Mouse (Mus musculus): ENCODE results near the gene Atm.

The Atm gene

DNA sequence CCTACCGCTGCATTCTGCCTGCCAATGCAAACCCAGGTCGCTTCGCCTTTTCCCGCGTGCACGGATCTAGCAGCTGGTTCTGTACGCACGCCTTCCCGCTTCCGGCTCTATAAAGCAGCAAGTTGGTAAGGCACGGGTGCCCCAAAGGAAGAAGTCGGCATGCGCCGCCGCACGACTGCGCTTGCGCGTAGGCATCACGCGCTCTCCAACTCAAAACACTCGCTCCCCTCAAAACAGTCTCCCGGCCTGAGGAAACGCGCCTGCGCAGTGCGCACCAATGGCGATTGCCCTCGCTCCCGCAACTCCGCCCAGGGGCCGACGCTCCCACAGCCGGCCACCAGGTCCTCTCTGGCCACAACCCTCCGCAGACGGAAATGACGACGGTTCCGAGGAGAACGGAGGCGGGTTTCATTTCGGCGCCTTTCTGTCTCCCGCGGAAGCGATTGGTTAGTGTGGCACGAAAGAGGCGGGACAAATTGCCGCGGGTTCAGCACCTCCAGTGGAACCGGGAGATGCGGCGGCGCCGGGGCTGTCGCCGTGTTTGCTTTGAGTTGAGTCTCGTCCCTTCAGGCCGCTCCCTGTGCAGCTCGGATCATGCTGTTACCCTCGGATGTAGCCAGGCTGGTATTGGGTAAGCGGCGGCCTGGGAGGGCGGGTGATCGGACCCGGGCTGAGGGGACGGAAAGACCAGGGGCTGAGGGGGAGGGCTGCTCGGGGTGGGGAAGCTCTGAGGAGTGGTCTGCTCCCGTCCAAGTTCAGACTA lies at the start of gene Atm, which contains the start of gene Npat:
TSS of gene Atm (minus strand) at position 183 of the 763 bp plus-strand sequence.
TSS of gene Npat (plus strand) at position 490 of the 763 bp plus-strand sequence.
- DNase-seq (ENCODE audit: low read depth, low spot score), result peak; percentile 100

DNA sequence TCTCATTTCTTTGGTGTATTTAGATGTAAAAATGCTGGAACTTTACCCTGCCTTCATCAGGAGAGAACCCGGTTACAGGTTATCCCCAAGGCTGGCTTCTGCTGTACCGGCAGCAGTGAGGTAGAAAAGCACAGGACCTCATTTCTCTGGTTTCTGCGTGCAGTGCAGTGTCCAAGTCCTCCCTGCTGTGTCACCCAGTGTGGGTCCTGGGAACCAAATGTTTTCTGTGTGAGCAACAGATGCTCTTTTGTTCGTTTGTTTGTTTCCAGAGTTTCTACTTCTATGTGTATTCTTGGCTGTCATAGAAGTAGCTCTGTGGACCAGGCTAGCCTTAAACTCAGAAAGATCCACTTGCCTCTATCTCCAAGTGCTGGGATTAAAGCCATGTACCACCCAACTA lies 45.3 kb upstream of the Atm start:
- DNase-seq (ENCODE audit: low read depth, low spot score), result no peak

DNA sequence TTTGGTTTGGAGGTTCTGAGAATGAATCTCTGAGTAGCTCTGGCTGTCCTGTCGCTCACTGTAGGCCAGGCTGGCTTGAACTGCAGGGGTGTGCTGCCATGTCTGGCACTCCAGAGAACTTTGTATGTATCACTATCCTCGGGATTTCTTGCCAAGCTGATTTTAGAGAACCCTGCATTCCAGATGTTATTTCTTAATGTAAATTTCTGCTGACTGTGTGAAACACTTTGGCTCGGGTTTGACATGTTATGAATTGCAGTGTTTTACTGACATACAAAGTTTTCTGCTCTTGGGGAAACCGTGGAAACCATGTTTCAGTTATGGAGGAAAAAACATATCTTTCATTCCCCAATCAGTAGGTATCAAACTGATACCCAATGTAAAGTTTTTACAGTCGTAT lies 39.2 kb upstream of the Atm start:
- DNase-seq (ENCODE audit: low read depth, low spot score), result no peak

DNA sequence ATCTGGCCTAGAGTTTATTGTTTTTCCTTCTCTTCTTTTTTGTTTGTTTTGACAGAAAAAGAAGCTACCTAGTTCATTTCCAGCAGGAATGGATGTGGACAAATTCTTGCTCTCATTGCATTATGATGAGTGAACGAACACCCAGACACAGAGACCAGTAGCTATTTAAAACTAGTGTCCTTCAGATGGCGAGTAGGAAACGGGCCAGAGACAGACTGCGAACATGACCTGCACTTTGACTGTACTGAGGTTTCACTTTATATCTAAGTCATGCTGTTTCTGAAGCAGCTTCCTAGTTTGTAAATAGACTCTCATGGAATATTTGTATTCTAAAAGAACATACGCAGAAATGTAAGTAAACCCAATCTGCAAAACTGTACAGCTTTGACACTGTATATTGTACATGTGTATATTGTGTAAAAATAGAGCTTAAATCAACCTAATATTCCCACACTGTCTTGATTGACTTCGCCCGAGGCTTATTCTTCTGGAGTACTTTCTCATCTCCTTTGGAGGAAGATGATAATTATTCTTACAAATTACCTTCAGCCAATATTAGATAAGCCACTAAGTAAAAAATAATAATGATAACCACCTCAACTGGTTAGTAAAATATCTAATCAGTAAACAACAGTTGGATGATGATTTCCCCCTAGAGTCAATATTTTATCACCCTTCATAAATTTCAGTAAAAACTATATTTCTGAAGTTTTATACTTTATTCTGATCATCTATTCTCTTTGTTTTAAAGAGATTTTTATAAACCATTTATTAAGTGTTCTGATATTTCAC lies 36.2 kb upstream of the Atm start:
- no peak for DNase-seq (ENCODE audit: low read depth, low spot score)

DNA sequence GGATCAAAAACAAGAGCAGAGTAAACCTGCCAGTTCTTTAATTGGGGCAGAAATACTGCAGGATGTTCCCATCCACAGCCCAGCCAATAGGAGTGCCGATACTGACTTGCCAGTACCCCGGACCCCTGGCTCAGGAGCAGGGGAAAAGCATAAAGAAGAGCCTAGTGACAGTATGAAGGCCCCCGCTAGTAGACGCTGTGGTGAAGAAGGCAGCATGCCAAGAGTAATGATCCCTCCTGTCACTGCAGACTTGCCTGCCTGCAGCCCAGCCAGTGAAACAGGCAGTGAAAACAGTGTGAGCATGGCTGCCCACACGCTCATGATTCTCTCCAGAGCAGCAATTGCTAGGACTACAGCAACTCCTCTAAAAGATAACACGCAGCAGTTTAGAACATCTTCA lies 34.1 kb upstream of the Atm start:
- DNase-seq (ENCODE audit: low read depth, low spot score), result no peak

DNA sequence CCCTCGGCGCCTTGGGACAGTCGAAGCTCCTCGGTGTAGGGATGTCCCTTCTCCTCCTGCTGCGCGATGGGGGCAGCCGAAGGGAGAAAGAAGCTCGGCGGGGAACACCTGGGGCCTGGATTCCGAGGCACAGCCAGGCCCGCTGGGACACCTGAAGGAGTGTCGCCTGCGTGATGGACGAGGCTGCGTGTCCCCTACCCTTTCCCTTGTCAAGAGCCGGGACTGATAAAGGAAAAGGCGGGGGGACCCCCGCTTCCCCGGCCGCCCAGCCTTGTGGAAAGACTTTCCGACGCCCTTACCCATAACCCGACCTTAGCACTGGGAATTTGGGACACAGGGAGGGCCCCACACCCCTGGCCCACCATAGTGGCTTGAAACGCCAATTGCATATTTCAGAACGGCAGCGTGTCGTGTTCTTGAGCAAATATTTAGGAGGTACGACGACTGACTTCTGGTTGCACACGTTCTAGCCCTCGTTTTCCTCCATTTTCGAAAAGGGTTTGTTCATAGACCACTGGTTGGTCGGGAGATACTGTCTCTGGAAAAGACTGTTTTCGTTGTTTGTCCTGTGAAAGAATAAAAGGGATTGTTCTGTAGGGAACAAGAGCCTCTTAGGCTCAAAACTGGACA lies 911 bp upstream of the Atm start:
- peak; percentile 21 for DNase-seq (ENCODE audit: low read depth, low spot score)

DNA sequence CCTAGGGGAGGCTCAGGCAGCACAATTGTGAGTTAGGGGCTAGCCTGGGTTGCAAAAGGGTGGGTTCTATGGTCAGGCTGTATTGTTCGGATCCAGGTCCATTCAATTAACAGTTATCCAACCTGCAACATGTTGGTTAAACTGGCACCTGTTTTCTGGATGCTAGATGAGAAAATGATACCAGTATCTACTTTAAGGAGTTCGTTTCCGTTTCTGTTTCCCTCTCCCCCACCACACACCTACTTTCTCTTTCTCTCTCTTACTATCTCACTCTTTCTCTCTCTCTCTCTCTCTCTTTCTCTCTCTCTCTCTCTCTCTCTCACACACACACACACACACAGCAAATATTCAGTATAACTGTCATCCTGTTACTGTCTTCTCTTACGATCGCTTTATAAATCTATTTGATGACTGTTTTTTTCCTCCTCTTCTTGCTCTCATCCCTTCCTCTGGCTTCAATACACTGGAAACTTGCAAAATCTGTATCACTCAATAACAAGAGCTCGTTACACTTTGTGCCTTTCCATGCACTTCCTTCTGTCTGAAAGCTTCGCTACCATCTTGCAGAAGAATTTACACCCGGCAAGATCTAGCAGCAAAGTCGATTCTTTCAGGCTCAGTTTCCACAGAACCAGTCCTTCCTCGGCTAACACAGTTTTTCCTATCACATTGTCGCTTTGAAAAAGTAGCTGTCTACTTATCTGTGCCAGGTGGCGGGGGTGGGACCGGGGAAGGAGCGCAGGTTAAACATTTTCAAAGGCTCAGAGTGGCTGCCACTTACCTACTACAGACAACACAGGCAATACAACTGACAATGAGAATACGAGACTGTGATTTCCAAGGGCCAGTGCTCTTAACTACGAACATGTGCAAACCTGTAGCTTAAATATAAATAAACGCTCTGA lies 872 bp downstream of the Atm start:
- no peak for DNase-seq (ENCODE audit: low read depth, low spot score)

DNA sequence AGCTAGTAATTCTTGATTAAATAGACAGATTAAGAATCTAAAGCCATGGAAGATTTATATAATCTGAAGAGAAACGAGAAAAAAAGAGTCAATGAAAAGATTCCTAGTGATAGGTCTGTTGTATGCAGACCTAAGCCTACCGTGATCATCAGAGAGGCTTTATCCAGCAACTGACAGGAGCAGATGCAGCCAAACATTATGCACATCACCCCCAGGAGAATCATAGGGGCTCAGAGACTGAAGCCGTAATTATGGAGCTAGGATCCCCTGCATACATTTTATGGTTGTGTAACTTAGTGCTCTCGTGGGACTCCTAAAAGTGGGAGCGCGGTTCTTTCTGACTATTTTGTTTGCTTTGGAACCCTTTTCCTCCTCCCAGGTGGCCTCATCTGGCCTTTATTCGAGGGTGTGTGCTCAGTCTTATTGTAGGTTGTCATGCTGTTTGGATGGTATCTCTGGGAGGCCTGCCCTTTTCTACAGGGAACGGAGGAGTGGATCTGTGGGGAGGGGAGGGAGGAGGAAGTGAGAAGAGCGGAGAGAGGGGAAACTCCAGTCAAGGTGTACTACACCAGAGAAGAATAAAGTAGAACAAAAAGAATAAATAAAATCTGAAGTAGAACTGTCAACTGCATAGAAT lies 19.0 kb downstream of the Atm start:
- peak; percentile 45 for DNase-seq (ENCODE audit: low read depth, low spot score)

DNA sequence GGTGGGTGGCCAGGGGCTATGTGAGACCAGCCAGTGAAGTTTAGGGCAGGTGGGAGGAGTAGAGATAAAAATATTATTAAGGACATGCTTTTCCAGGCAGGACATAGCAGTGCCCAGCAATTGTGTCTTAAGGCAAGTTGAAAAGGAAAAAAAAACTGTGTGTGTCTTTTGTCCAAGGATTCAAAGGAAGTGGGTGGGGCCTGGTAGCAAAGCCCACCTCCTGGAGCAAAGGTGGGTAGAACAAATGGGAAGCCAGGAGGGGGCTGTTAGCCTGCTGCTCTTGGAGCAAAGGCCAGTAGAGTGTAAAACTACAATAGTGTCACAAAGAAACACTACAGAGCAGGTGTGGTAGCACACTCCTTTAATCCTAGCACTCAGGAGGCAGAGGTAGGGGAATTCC lies 22.4 kb downstream of the Atm start:
- no peak for DNase-seq (ENCODE audit: low read depth, low spot score)

DNA sequence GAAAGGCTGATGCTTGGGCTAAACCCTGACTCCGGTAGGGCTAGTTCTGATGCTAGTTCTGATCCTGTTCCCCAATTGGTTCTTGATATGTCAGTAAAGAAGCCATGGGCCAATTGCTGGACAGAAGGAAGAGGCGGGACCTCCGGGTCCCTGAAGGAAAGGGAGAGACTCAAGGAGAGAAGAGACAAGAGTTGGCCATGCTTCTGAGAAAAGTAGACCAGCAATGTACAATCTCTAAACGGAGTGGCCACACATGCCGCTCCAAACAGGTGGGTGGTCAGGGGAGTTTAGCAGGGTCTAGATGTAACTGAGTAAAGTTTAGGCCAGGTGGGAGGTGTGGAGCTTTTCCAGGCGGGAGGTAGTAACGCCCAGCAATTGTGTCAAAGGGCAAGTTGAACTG lies 28.5 kb downstream of the Atm start:
- DNase-seq (ENCODE audit: low read depth, low spot score), result no peak

DNA sequence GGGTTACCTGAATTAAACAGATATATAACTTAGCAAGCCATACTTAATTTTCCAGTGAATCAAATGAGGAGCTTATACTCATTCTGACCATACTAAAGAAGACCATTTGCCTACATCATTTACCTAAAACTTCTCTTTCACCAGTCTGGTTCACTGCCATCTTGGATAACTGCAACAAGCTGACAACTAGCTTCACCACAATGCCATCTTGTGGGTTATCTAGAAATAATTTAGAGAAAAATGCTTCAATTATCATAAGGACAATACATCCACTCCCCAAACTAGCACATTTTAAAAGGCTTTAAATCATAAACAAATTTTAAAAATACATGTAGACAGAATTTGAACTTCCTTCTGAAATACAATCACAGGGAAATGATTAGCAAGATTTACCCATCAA lies 50.7 kb downstream of the Atm start:
- no peak for DNase-seq (ENCODE audit: low read depth, low spot score)

DNA sequence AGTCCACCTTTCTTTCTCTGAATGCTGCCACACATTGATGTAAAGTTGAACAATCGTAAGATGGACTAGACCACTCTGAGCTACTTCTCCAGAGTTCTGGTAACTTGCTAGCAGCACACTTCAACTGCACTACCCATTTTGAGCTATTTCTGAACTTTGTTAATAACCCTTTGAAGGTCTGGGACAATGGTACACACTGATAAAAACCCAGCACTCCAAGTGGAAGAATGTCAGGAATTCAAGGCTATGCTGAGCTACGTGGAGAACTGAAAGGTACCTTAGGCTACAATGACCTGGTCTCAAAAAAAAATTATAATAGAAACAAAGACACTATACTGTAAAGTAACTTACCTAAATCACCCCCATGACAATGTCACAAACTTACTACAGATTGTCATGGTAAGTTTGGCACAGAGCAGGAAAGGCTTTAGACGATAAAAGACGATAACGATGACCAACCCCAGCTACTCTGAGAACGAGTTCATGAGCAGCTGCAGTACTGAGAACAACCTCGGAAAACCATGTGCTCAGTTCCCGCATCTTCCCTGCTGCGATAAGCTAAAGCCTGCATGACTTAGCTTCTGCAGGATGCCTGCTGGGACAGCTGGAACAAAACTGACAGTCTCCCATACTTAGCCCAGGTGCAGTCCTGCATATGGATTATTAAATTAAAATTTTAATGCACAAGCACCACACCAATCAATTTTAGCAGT lies 63.6 kb downstream of the Atm start:
- no peak for DNase-seq (ENCODE audit: low read depth, low spot score)

DNA sequence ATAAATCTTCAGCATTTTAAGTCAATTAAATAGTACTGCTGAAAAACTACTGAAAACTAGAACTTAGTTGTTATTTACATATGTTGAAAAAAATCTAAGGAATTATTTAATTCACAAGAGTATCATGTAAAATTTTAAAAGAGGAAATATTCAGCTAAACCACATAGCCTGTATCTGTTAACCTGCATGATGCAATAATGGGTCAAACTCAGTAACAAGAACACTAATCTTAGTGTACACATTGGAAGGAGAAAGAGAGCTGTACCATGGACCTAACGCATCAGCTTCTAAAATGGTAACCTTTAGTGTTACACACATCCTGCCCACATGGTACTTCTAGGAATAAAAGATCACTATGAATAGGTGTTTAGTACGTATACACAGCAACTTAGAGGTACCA lies 84.5 kb downstream of the Atm start:
- DNase-seq (ENCODE audit: low read depth, low spot score), result no peak

DNA sequence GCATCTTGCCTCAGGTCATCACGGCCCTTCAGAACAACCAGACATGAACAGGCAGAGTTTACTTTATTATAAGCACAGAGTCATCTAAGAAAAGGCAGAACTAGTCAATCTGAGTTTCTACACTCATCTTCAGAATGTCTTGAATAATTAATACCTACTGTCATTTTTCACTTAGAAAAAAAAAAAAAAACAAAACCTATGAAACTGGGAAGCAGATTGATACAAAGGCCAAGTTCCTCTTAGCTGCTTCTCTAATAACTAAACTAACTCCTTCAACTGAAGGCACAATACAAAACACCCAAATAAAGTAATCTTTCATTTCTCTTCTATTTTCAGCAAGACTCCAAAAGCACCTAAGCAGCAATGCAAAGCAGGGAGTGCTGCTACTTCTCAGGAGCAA lies 85.9 kb downstream of the Atm start:
- DNase-seq (ENCODE audit: low read depth, low spot score), result no peak

DNA sequence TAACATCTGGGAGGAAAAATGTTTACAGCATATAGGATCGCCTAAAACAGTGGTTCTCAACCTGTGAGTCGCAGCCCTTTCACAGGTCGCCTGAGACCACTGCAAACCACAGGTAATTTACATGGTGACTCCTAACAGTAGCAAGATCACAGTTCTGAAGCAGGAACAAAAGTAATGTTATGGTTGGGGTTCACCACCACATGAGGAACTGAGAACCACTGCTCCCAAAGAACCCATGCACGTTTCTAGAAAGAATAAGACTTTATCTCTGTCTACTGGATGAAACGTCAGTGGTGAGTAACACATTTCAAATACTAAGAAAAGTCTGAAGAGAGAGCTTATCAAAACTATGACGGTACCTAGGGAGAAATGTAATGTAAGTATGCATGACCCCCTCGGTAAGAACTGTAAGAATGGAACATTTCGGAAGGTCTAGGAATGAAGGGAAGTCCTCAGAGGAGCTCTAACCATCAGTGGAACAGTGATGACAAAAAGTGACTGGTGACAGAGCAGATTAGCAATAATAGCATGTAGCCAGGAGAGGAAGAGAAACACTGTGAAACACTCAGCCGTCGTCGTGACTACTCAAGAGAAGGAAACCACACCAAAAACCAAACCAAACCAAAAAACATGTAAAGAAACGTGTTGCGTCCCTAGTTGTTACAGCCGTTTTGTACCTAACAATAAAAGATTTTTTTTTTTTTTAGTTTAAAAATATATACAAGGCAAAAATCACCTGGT lies 100.5 kb downstream of the Atm start:
- DNase-seq (ENCODE audit: low read depth, low spot score), result no peak

DNA sequence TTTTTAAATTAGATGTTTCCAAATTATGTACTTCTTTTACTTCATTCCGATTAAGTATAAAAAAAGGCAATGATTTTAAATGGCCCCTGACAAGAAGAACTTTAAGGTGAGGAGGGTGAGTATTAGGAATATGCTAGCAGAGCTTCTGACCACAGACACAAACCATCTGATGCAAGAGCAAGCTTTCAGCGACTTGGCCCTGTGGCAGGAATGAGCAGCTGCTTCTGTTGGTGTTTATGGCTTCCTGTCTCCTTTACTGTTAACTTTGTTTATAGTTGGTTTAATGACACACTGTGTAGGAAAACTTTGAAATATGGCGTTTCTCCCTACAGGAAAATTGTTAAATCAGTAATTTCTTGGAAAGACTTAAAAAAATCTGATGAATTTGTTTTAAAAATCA lies 108.9 kb downstream of the Atm start:
- no peak for DNase-seq (ENCODE audit: low read depth, low spot score)

DNA sequence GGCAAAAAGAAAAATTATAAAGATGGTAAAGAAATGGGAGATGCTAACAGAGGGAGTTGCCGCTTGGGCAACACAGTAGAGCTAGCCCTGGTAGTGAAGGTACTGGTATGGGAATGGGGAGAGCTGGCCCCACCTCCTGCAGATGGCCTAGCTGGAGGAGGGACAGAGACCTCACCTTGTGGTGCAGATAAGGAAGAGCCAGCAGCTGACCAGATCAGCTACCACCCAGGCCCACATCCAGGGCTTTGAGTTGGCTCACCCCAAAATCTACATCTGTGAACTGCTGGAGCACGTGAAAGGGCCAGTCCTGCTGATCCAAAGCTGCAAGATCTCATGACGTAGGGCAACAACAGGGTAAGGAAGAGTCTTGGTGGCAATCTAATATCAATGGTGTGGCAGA lies 109.8 kb downstream of the Atm start:
- no peak for DNase-seq (ENCODE audit: low read depth, low spot score)

DNA sequence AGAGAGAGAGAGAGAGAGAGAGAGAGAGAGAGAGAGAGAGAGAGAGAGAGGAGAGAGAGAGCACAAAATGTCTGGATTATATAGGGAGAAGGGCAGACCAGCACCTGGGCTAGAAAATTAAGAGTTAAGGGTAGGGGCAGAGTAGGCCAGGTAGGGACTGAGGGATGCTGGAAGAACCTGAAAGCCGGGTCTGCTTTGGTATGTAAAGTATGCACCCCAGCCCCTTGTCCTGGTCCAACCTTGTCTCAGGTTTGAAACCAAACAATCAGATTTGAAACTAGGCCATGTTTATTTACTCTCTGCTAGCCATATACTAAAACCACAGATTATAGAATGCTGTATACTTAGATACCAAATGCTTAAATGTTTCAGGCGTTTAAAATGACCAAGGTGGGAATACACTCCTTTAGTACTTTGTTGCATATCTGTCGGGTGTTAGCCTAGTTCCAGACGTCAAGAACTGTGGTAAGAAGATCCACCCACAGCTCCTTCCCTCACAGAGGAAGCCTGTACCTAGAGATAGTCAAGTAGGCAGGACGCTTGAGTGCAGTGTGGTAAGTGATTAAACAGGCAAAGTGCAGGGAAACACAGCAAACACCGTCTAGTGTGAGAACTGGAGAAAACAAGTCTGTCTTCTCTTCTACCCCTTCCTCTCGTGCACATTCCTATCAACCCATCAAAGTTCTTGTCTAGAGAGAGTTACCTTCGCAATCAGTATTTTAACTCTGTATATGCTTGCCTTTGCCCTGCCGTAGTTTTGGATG lies 114.2 kb downstream of the Atm start:
- no peak for DNase-seq (ENCODE audit: low read depth, low spot score)

DNA sequence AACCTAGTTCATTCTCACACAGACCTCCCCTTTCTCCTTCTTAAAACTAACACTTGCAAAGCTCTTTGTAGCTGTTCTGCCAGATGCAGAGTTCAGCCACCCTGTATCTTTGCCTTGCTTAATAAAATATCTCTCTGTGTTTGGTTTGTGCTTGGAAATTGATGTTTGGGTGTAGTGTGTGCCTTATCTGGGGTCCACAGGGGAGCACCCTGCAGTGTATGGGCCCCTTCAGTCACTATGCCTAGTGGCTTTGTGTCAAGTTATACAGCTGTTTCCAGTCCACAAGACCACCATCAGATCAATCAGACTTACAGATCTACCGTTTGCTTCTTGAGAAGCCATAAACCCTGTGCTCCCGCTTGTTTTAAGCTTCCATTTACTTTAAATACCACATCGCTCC lies 127.1 kb downstream of the Atm start:
- DNase-seq (ENCODE audit: low read depth, low spot score), result no peak

All from mesoderm, embryonic 11.5 days (tissue).